Mouse (Mus musculus) C2C12 (cell line): ENCODE measurements around the gene Pkdrej.

Experiments used
- CEBPB ChIP-seq: IDR thresholded peaks from one replicate; pipeline ENCODE4 v1.6.1; 2011; ENCODE audit warnings: low read depth, mild to moderate bottlenecking, control low read depth, moderate library complexity
- CTCF ChIP-seq: IDR thresholded peaks from one replicate; pipeline ENCODE4 v1.5.1; 2011; ENCODE audit not compliant: control insufficient read depth, insufficient read depth, insufficient read length
- MYOD1 ChIP-seq: IDR thresholded peaks from one replicate; pipeline ENCODE4 v1.6.1; 2011; ENCODE audit warnings: low read depth; ENCODE audit not compliant: control insufficient read depth, insufficient read length

DNA sequence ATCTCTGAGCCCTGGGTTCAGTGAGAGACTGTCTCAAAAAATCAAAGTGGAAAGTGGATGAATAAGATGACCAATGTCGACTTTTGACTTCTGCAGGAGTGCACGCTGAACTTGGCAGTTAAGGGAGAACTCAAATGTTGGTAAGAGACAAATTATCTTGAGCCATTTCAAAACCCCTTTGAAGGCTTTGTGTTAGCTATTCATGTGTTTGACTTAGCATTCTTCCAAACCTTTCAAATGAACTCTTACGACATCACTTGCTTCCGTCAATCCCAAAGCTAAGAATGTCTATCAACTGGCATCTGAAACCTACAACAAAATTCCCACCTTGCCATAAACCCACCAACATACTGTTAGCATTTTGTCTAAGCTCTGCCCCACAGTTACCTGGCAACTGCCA lies 6.5 kb upstream of the Pkdrej start:
- TF ChIP-seq CEBPB (no peak), CTCF (no peak), MYOD1 (no peak)
